Mouse (Mus musculus) liver, embryonic 11.5 days (tissue): ENCODE measurements around the gene Tdgf1. TPM values are rescaled to one million over a fixed set of nuclear protein-coding genes. Genes with fewer than 3 reads are reported as not detected.

Experiments used
- ATAC-seq: fragments of 200-750 bp; cut with Nextera tagmentation; replicated peaks from 2 replicates; pipeline ENCODE4 v1.8.0; 2017; ENCODE audit warnings: moderate number of reproducible peaks, mild to moderate bottlenecking, moderate TSS enrichment, moderate library complexity; ENCODE audit not compliant: low FRiP score
- DNase-seq: peaks from one replicate; pipeline ENCODE4 v3.0.0-alpha.2; 2017; ENCODE audit warnings: low spot score
- H3K27ac ChIP-seq: fragments of 300-500 bp; sonication (generic); 2 replicates; pipeline ENCODE4 v1.5.1; 2014; ENCODE audit warnings: mild to moderate bottlenecking, low read depth, low read length, control low read depth
- H3K27me3 ChIP-seq: fragments of 300-500 bp; sonication (generic); replicated peaks from 2 replicates; pipeline ENCODE4 v1.6.1; 2014; ENCODE audit warnings: low read length, mixed read lengths; ENCODE audit not compliant: control insufficient read depth, insufficient read depth
- H3K36me3 ChIP-seq: fragments of 300-500 bp; sonication (generic); 2 replicates; pipeline ENCODE4 v1.6.1; 2014; ENCODE audit warnings: mild to moderate bottlenecking, low read length, moderate library complexity, mixed read lengths; ENCODE audit not compliant: control insufficient read depth, insufficient read depth
- H3K4me1 ChIP-seq: fragments of 300-500 bp; sonication (generic); replicated peaks from 2 replicates; pipeline ENCODE4 v1.6.1; 2014; ENCODE audit warnings: low read length, mixed read lengths; ENCODE audit not compliant: control insufficient read depth, insufficient read depth
- H3K4me2 ChIP-seq: fragments of 300-500 bp; sonication (generic); 2 replicates; pipeline ENCODE4 v1.6.1; 2014; ENCODE audit warnings: mild to moderate bottlenecking, control low read depth, moderate library complexity
- H3K4me3 ChIP-seq: fragments of 300-500 bp; sonication (generic); 2 replicates; pipeline ENCODE4 v1.5.1; 2014; ENCODE audit warnings: low read depth, low read length, control low read depth
- H3K9ac ChIP-seq: fragments of 300-500 bp; sonication (generic); 2 replicates; pipeline ENCODE4 v1.6.1; 2014; ENCODE audit warnings: low read depth, low read length, control low read depth
- H3K9me3 ChIP-seq: fragments of 300-500 bp; sonication (generic); 2 replicates; pipeline ENCODE4 v1.6.1; 2016; ENCODE audit warnings: low read length, inconsistent platforms, mixed read lengths; ENCODE audit not compliant: control insufficient read depth
- WGBS: fragments of 180-500 bp; shearing (Covaris S2); extraction: QIAGEN DNeasy Blood & Tissue Kit; methylation state at CpG from one replicate; pipeline ENCODE4 v1.1.7; 2014; 5-methylcytosine and 5-hydroxymethylcytosine counted together
- polyA plus RNA-seq: library from polyadenylated mRNA; unstranded; fragments of >200 nt; fragmentation: Nextera tagmentation; extraction: Ambion mirVana; gene quantifications from 2 replicates; pipeline ENCODE4 v1.2.1, GENCODE M21; 2014

Gene Tdgf1
- polyA plus RNA-seq, 1 experiment from 2014 or later = not detected

DNA sequence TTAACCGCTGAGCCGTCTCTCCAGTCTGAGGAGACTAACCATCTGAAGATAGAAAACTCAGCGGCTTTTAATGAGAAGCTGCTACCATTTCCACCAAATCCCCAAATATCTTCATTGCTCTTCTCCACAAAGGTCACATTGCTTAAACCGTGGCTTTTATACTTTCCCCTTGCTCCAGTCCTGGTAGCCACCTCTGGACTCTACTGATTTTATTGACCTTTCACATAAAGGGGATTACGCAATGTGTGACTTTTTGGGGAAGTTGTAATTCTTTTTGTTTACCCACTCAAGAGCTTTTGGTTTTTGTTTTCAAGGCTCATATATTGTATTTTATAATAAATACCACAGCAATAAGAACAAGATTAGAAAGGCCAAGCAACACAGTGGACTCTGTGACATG, 39.6 kb upstream of the Tdgf1 start:
- Histone ChIP-seq H3K9ac (no peak overlapping the region), H3K4me3 (no peak overlapping the region), H3K36me3 (no peaks in the 10 kb centered on the region), H3K27ac (no peak overlapping the region), H3K27me3 (no peaks in the 10 kb centered on the region), H3K4me1 (no peaks in the 10 kb centered on the region), H3K4me2 (no peak overlapping the region), H3K9me3 (no peaks in the 10 kb centered on the region)
- 89% methylated on average over 5 of the region's 5 CpGs for WGBS
- no peak for ATAC-seq
- DNase-seq = no peak

DNA sequence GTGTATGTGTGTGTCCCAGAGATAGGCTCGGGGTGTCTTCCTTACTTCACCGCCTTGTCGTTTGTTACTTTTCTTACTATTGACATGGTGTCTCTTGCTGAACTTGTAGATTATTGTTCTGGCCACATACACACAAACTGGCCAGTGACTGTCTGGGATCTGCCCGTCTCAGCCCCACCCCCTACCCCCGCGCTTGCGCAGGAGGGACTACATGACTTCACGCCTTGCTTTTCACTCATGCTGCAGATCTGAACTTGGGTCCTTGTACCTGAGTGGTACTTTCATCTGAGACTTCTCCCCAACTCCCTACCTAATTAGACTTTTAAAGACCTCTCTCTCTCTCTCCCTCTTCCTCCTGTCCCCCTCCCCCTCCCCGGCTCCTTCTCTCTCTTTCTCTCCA, 38.1 kb upstream of the Tdgf1 start:
- WGBS = 92% methylated on average over 9 of the region's 9 CpGs
- no peak overlapping the region for H3K4me3 ChIP-seq
- H3K4me2 ChIP-seq = no peak overlapping the region
- H3K4me1 ChIP-seq = no peaks in the 10 kb centered on the region
- DNase-seq (no peak), ATAC-seq (no peak)
- H3K36me3 ChIP-seq = no peaks in the 10 kb centered on the region
- no peak overlapping the region for H3K9ac ChIP-seq
- H3K27ac ChIP-seq = no peak overlapping the region
- no peaks in the 10 kb centered on the region for H3K27me3 ChIP-seq
- H3K9me3 ChIP-seq = no peaks in the 10 kb centered on the region

DNA sequence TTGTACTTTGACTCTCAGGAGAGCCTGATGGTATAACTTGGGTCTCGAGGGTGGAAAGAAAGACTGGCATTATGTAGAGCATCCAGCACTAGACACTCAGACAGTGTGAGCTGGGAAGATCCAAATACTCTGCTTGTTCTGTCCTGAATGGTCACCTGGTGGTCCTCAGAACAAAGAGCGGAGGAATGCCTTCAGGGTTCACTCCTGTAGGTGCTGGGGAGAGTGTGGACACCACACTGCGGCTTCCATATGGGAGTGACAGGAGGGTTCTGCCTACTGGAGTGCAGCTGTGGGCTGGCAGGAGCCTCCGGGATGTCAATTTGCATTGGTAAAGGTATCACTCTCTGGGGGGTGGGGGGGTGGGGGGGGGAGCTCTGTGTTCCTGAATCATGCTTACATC, 36.4 kb upstream of the Tdgf1 start:
- H3K36me3 ChIP-seq = no peaks in the 10 kb centered on the region
- H3K4me1 ChIP-seq = no peaks in the 10 kb centered on the region
- no peak overlapping the region for H3K4me2 ChIP-seq
- H3K9me3 ChIP-seq = no peaks in the 10 kb centered on the region
- no peak overlapping the region for H3K27ac ChIP-seq
- DNase-seq = no peak
- ATAC-seq = no peak
- H3K9ac ChIP-seq = no peak overlapping the region
- H3K27me3 ChIP-seq = no peaks in the 10 kb centered on the region
- H3K4me3 ChIP-seq = no peak overlapping the region
- 73% methylated on average over 4 of the region's 4 CpGs for WGBS

DNA sequence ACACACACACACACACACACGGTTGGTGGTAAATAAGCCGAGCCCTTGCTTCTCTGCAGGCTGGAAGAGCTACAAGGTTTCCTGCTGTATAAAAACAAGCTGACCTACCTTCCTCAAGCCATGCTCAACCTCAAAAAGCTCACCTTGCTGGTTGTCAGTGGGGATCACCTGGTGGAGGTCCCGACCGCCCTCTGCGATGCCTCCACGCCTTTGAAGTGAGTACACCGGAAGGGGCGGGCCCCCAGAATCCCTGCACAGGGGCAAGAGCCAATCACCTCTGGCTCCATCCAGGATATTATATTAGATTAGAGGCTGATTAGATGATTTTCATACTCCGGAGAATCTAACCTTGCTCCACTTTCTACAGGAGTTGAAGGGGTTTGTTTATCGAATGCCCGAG, 33.5 kb upstream of the Tdgf1 start:
- Histone ChIP-seq H3K4me3 (no peak overlapping the region), H3K9me3 (no peaks in the 10 kb centered on the region), H3K4me1 (no peaks in the 10 kb centered on the region), H3K4me2 (no peak overlapping the region), H3K27me3 (no peaks in the 10 kb centered on the region), H3K27ac (no peak overlapping the region), H3K9ac (no peak overlapping the region), H3K36me3 (no peaks in the 10 kb centered on the region)
- WGBS = 93% methylated on average over 11 of the region's 11 CpGs
- ATAC-seq (no peak), DNase-seq (no peak)

DNA sequence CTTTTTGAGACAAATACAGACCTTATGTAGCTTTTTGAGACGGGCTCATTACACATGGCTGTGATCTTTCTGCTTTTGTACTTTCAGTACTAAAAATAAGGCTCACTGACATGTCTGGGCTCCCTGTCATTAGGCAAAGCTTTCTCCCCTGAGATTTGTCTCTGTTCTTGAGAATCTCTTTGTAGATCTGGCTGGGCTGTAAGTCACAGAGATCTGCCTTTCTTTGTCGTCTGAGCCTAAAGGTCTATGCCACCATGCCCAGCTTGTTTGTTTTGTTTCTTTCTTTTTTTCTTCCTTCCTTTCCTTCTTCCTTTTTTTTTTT, 19.9 kb upstream of the Tdgf1 start:
- no peak overlapping the region for H3K4me3 ChIP-seq
- no peak overlapping the region for H3K9ac ChIP-seq
- H3K4me1 ChIP-seq = no peaks in the 10 kb centered on the region
- DNase-seq = no peak
- 75% methylated on average over 2 of the region's 2 CpGs for WGBS
- no peaks in the 10 kb centered on the region for H3K36me3 ChIP-seq
- ATAC-seq = no peak
- no peaks in the 10 kb centered on the region for H3K27me3 ChIP-seq
- H3K9me3 ChIP-seq = no peaks in the 10 kb centered on the region
- H3K4me2 ChIP-seq = no peak overlapping the region
- H3K27ac ChIP-seq = no peak overlapping the region

DNA sequence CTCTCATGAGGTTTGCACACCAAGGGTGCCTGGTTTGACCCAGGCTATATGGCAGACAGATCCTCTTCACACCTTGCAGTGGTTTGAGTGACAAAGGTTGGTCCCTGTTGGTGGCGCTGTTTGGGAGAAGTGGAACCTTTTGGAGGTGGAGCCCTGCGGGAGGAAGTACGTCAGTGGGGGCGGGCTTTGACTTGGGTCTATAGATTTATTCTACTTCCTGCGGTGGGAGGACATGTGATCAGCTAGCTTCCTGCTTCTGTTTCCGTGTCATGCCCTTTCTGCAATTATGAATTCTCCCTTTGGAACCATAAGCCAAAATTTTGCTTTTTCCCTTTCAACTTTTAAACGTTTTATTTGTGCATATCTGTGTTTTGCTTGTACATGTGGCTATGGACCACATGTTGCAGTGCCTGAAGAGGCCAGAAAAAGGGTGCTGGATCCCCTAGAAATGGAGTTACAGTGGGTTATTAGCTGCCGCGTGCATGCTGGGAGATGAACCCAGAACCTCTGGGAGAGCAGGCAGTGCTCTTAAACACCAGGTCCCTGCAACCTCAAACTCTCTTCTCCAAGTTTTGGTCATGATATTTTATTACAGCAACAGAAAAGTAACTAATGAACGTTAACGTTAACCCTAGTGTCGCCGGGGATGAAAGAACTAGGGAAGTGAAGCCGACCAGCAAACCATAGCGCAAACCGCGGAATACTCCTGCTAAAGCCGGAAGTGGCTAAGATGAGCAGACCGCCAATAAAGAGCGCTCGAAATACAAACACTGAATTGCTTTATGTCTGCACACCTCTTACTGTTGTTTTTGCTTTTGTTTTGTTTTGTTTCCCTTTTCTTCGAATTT, 19.3 kb upstream of the Tdgf1 start:
- Histone ChIP-seq H3K4me1 (no peaks in the 10 kb centered on the region), H3K9me3 (no peaks in the 10 kb centered on the region), H3K27ac (no peak overlapping the region), H3K4me3 (no peak overlapping the region), H3K36me3 (no peaks in the 10 kb centered on the region), H3K9ac (no peak overlapping the region), H3K4me2 (no peak overlapping the region), H3K27me3 (no peaks in the 10 kb centered on the region)
- DNase-seq (no peak), ATAC-seq (no peak)
- 87% methylated on average over 22 of the region's 22 CpGs for WGBS

DNA sequence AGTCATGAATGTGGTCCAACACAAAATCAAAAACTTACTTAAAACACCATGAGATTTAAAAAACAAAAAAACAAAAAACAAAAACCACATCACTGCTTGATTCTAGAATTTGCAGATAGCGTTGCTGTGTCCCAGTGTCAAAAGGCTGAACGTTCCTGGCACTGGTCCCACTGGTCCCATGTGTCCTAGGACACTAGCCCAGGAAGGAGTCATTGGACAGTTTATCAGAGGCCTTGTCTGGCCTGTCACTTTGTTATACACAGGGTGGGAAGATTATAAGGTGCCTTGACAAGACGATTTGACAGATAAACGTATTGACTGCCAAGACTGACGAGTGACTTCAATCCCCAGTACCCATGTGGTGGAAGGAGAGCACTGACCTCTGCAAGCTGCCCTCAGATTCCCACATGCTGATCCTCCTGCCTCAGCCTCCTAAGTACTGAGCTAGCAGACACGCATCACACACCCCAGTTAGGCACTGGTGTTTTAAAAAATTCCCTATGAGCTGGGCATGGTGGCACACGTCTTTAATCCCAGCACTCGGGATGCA, 17.7 kb upstream of the Tdgf1 start:
- no peak overlapping the region for H3K27ac ChIP-seq
- no peak for ATAC-seq
- H3K4me2 ChIP-seq = no peak overlapping the region
- no peak overlapping the region for H3K9ac ChIP-seq
- DNase-seq = no peak
- H3K4me1 ChIP-seq = no peaks in the 10 kb centered on the region
- H3K9me3 ChIP-seq = no peaks in the 10 kb centered on the region
- no peaks in the 10 kb centered on the region for H3K27me3 ChIP-seq
- no peaks in the 10 kb centered on the region for H3K36me3 ChIP-seq
- H3K4me3 ChIP-seq = no peak overlapping the region
- 81% methylated on average over 8 of the region's 8 CpGs for WGBS

DNA sequence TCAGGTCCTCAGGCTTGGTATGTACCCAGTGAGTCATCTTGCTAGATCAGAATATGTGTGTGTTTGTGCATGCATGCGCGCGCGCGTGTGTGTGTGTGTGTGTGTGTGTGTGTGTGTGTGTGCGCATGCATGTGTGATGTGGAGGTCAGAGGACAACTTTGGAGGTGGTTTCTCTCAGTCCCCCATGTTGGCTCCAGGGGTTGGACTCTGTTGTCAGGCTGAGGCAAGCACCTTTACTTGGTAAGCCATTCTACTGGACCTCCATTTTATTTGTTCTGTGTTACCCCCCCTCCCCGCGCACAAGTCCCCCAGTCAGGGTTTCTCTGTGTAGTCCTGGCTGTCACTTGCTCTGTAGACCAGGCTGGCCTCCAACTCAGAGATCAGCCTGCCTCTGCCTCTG, 15.4 kb upstream of the Tdgf1 start:
- no peak for DNase-seq
- Histone ChIP-seq H3K9ac (no peak overlapping the region), H3K36me3 (no peaks in the 10 kb centered on the region), H3K27me3 (no peaks in the 10 kb centered on the region), H3K4me3 (no peak overlapping the region), H3K4me2 (no peak overlapping the region), H3K27ac (no peak overlapping the region), H3K9me3 (no peaks in the 10 kb centered on the region), H3K4me1 (no peaks in the 10 kb centered on the region)
- ATAC-seq = no peak
- 93% methylated on average over 8 of the region's 8 CpGs for WGBS
